Mouse (Mus musculus) cerebellum, postnatal 4 days (tissue): Measurements from ENCODE around the gene Kif2c.
A peak's percentile ranks its signal among the peaks of the same experiment; 100 is the strongest.
"Not testable (repeated sequence)": the region's sequence is repeated elsewhere in the genome, so short reads cannot be mapped to it uniquely, and the experiment has no call there.

Source experiments
- DNase-seq, 2 experiments: peaks; one replicate each; pipeline ENCODE4 v3.0.0; 2022; ENCODE audit warnings: low spot score in 2 of 2, mixed read lengths in 1 of 2

The Kif2c gene

DNA sequence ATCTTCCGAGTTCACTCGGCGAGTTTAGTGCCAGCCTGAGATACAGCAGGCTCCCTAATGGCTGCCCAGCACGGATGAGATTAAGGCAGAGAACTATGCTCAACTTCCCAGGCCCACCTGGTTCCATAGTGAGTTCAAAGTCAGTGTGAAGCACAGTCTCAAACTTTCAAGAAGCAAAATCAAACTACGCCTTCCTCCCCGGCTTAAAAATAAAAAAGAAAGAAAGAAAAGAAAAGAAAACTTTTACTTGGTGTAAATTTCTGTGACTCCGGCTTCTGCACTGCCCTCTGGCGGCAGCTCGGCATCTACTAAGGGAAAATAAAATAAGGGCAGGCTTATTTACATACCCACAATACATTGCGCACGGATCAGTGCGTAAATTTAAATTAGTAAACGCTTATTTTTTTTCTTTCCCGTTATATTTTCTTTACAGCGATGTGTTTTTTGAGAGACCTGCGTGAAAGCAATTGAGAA lies 7.0 kb upstream of the Kif2c start:
- DNase-seq: peak; percentile 65 to 84

DNA sequence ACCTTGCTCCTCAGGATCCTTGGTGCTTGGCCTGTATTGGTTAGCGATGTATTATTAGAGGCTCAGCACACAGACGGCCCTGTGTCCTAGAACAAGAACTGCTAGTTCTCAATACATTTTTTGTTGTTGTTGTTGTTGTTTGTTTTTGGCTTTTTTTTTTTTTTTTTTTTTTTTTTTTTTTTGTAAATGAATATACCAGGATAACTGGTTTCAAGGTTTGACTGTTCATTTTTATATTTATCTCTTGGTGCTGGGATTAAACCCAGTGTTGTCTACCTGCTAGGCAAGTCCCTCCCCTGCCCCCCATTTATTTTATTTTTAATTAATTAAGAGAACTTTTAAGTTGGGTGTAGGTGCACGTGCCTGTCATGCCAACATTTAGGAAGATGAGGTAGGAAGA lies 6.5 kb upstream of the Kif2c start:
- DNase-seq: no peak

DNA sequence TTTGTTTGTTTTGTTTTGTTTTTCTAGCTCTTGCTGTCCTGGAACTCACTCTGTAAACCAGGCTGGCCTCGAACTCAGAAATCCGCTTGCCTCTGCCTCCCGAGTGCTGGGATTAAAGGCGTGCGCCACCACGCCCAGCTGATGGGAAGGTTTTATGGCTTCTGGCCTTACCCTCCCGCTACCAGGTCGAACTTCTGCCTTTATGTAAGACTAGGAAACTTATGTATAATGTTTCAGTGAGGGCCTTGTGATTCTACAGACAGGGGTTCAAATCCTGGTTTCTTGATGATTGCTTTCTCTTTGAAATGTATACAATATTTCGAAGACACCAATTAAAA lies 289 bp upstream of the Kif2c start:
- DNase-seq: not testable (repeated sequence)

DNA sequence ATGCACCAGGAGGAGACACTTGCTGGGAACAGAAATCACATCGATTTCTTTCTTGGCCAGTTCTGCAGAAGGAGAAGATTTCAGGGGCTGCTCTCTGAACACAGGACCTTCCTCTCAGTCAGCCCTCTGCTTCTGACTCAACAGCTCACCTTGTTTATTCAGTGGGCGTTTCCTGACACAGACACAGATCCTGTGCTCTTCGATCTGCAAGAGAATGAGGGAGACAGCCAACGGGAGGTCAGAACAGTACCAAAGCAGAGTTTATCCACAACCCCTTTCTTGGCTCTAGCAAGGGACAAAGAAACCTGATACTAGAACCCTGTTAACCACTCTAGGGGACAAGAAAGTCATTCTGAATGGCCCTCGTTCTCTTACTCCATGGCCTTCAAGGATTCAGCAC lies 12.5 kb downstream of the Kif2c start:
- no peak for DNase-seq

DNA sequence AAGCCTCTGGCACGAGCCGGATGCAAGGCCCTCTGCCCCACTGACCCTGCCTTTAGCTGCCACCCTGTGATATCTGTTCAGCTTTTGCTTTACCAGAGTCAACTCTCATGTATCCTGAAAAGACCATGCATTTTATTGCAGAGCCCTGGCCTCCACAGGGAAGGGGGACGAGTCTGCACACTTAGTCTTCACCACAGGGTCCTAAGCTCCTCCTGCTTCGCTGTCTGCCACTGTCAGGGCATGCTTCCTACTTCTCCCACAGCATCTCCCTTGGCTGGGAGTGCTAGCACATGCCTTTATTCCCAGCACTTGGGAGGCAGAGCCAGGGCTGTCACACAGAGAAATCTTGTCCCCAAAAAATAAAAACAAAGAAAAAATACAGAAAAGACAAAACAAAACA lies 21.3 kb downstream of the Kif2c start:
- no peak for DNase-seq

DNA sequence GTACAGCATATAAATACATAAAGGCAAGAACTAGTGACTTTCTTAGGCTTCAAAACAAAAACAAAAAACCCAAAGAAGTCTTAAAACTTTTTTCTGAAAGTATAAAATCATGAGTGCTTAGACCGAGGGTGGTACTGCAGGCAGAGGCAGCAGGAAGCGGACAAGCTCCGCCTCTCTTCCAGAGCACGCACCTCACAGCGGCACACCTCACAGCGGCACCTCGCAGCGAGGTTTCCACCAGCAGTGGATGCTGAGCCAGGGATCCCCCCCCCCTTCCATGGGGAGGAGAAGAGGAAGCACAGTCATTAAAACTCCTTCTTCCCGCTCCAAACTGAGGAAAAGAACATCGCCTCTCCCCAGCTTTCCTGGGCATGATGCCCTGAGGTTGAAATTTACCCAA lies 22.8 kb downstream of the Kif2c start:
- no peak for DNase-seq

DNA sequence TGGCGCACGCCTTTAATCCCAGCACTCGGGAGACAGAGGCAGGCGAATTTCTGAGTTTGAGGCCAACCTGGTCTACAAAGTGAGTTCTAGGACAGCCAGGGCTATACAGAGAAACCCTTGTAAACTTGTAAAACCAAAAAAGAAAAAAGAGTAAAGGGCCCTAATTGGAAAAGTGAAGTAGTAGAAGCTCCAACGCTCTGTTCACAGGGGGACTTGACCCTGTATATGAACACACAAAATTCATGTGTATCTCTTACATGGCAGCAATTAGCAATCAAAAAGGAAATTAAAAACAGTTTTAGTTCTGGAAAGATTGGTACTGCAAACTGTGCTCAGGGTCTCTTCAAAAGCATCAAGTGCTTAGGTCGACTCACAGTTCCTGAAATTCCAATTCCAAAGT lies 26.1 kb downstream of the Kif2c start:
- no peak for DNase-seq

DNA sequence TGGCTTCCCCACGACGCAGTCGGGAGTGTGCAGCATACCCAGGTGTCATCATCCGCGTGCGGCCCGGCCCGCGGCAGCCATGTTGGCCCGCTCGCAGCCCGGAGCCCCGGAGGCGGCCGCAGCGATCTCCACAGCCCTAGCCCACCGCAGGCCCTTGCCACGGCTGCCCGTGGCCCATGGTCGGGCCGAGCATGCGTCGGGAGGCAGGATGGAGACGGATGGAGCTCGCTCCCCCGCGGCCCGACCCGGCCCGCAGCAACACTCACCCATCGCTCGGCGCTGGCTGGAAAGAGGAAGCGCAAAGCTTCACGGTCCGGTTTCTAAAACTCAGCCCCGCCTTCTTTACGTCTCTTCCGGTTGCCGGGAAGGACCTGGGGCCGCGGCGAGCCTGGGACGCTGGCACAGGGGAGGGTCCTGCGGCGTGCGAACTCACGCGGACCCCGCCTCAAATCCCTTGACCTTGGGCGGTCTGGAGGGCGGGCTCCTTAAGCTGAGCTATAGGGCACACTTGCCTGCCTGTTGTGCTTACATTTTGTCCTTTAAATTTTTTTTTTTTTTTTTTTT lies 26.6 kb downstream of the Kif2c start, which contains the start of gene Rps8:
Gene Rps8 (minus strand): TSS at position 452 of the 564 bp plus-strand sequence.
- DNase-seq: peak; percentile 61 to 79

DNA sequence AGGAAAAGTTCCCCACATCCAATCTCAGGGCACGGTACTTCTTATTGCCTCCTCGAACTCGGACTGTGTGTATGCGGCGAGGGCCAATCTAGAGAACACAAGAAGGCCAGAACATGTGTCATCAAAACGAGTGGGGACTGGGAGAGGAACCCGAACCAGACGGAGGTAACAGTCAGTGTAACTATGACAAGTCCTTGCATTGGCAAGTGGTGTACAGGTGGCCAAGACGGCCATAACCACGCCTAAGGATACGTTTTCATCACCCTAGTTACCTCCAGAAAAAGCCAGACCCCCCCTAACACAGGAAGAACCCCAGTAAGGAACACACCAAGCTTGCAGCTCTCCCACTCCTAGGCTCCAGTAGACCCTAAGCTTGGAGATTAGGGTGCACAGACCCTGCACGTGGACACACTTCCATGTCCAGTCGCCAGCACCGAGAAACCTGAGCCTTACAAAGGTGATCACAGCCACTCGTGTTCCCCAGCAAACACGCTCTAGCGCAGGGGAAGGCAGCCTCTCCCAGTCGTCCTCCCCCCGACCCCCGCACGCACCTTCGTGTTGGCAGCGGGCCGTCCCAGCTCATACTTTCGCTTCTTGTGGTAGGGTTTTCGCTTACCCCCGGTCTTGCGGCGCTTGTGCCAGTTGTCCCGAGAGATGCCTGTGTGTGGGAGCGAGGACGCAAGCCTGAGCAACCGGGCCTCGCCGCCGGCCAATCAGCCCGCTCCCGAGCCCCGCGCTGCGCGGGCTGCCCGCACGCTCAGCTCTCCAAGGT lies 27.2 kb downstream of the Kif2c start:
- no peak for DNase-seq

DNA sequence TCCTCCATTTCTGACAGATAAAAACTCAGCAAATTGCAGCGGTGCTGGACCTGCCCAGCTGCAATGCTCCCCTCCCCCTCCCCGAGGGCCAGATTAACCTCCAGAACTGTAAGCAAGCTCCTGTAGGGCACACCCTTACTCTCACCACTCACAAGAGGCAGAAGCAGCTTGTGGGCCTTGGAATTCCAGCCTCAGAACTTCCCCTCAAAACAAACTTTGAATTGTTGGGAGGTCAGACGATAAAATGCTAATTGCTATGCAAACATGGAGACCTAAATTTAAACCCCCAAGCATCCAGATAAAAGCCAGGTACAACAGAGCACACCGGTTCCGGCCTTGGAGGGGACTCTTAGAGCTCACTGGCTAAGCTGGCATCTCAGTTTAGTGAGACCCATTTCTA lies 29.7 kb downstream of the Kif2c start:
- DNase-seq: no peak

DNA sequence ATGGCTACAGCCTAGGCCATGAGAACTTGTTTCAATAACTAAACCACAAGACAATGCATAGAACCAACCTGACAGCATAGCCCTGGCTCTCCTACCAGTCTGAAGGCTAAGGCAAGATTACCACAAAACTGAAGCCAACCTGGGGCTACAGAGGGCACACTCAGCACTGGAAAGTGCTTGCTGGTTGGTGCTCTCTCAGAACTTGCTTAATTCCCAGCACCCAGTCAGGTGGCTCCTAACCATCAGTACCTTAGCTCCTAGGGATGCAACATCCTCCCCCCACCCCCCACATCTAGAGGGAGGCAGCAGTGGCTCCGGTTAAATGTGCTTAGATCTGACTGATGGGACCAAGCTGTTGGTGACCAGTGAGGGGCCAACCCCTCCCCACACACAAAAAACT lies 31.0 kb downstream of the Kif2c start:
- DNase-seq: no peak

DNA sequence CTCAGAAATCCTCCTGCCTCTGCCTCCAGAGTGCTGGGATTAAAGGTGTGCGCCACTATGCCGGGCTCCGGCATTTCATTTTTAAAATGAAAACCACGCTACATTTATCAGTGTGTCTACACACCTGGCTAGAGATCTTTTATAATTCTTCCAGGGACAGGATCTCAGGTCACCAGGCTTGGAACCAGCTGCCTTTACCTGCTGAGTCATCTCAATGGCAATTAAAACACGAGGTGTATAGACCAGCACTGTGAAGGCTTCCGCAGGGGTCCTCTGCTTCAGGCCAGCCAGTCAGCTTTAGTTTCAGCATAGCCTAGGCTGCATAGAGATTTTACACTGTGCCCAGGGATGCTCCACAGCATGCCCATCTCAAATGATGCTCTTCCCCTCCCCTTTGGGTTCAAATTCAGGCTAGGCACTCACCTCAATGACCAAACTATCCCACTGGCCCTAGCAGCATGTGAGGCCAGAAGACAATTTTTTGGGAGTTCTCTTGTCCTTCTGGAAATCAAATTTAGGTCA lies 32.2 kb downstream of the Kif2c start:
- DNase-seq: no peak

DNA sequence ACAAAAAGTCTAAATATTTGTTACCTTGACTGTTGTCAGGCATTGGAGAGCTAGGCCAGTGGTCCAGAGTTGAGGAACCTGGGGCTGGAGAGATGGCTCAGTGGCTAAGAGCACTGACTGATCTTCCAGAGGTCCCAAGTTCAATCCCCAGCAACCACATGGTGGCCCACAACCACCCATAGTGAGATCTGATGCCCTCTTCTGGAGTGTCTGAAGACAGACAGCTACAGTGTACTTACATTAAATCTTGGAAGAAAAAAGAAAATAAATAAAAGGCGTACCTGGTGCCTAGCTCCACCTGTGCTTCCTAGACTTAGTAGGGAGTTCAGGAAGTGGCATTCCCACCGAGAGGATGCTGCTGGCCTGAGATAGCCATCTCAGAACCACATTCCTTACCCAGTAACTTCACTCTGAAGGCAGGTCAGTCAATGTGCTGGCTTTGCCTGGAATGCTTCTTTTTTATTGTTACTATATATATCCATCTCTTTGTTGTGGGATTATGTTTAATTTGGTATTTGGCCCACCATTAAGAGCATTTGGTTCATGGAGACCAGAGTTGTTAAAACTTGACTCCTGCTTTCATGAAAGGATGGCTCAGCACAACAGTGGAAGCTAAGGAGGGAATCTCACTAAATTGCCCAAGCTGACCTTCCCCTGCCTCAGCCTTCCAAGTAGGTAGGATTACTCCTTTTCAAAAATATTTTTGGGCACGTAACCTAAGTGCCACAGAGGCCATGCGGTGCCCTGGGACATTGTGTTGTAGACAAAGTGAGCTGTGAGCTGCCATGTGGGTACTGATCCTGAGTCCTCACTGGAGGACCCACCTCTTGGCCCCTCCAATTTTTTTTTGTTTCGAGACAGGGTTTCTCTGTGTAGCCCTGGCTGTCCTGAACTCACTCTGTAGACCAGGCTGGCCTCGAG lies 32.9 kb downstream of the Kif2c start:
- DNase-seq: no peak

DNA sequence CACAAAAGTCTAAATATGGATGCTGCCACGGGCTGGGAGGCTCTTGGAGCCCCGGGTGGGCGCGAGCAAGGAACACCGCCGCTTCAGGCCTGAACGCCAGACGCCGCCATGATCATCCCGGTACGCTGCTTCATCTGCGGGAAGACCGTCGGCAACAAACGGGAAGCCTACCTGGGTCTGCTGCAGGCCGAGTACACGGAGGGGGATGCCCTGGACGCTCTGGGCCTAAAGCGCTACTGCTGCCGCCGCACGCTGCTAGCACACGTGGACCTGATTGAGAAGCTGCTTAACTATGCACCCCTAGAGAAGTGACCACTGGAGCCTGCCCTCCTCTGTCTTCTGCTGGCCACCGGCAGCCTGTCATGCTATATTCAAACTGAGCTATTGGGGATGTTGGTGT lies 33.6 kb downstream of the Kif2c start:
- DNase-seq: no peak

DNA sequence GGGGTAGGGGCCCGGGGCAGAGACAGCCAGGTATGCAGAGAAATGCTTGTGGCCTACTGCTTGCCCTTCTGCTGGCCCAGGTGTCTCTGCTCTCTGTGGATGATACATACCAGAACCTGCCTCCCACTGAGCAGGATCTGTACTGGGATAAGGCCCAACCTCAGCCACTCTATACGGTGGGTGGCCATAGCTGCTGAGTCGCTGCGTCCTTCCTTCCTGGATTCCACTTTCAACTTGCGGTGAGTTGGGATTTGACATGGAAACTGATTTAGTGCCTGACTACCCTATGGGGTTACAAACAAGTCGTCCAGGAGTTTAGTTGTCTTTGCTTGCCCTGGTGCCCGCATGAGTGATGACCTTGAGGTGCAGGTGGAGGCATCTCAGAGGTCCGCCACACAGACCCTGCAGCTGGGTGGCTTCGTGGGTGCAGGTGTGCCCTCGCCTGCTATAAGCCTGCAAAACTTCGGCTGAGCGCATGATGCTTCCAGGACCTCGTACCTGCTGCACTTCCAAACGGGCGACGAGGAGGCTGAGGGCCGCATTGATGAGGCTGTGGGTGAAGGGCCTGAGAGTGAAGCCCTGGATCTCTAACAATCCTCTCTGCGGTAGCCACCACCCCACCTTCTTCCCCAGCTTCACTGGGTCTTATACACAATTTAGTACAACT lies 34.3 kb downstream of the Kif2c start:
- no peak for DNase-seq

DNA sequence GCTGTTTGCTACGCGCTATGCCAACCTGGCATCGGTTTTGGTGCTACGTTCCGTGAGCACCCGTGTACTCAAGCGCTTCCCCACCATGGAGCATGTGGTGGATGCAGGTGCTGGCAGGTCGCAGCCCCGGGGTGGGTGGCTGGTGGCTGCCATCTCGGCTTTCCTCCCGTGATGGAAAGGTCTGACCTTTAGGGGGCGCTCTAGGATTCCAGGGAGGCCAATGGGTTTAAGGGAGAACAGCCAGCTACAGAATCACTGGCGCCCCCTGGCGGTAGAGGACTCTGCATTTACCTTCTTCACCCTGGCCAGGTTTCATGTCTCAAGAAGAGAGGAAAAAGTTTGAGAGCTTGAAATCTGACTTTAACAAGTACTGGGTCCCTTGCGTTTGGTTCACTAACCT lies 36.3 kb downstream of the Kif2c start:
- DNase-seq: peak; percentile 69 to 85

DNA sequence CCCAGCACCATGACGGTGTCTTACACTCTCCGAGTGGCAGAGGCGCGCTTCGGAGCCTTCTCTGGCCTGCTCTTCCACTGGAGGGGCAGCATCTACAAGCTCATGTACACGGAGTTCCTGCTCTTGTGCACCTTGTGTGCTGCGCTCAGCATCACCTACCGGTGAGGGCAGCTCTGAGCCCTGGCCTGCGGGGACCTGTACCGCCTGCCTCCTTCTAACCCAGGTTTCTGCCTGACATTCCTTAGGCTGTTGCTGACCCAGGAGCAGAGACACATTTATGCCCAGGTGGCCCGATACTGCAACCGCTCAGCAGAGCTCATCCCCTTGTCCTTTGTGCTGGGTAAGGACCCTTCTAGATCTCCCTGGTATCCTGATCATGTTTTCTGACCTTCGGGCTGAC lies 37.2 kb downstream of the Kif2c start:
- DNase-seq: no peak

DNA sequence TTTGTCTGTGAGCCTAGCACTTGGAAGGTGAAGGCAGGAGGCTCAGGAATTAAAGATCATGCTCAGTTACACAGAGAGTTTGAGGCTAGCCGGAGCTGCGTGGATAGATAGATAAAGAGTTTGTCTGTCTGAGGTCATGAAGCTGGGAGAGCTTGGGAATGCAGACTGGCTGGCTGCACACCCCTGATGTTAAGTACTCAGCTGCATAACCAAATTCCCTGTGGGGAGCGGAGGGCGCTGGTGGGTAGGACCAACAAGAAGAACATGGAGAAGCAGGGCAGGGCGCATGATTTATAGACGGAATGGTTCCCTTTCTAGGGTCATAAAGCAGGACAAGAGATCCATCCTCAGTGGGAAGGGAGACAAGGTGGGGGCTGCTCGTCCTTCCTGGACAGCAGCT lies 39.4 kb downstream of the Kif2c start:
- DNase-seq: no peak

DNA sequence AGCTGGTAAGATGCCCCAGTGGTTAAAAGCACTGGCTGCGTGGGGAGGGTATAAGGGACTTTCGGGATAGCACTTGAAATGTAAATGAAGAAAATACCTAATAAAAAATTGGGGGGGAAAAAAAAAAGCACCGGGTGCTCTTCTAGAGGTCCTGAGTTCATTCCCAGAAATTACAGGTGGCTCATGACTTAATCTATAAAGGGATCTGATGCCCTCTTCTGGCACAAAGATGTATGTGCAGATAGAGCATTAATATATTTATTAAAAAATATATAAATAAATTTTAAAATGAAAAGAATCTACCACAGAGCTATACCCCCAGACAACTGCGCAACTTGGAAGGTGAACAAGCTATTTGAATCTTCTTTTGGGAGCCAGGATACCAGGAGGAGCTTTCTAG lies 41.8 kb downstream of the Kif2c start:
- no peak for DNase-seq

DNA sequence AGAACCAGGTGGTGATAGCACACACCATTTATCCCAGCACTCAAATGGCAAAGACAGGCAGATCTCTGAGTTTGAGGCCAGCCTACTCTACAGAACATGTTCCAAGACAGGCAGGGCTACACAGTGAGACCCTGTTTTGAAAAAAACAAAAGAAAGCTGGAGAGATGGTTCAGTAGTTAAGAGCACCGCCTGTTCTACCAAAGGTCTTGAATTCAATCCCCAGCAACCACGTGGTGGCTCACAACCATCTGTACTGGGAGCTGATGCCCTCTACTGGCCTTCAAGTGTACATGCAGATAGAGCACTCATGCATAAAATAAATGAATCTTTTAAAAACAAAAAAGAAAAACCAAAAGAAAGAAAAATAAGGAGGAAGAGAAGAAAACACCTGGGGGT lies 43.2 kb downstream of the Kif2c start:
- DNase-seq: no peak

DNA sequence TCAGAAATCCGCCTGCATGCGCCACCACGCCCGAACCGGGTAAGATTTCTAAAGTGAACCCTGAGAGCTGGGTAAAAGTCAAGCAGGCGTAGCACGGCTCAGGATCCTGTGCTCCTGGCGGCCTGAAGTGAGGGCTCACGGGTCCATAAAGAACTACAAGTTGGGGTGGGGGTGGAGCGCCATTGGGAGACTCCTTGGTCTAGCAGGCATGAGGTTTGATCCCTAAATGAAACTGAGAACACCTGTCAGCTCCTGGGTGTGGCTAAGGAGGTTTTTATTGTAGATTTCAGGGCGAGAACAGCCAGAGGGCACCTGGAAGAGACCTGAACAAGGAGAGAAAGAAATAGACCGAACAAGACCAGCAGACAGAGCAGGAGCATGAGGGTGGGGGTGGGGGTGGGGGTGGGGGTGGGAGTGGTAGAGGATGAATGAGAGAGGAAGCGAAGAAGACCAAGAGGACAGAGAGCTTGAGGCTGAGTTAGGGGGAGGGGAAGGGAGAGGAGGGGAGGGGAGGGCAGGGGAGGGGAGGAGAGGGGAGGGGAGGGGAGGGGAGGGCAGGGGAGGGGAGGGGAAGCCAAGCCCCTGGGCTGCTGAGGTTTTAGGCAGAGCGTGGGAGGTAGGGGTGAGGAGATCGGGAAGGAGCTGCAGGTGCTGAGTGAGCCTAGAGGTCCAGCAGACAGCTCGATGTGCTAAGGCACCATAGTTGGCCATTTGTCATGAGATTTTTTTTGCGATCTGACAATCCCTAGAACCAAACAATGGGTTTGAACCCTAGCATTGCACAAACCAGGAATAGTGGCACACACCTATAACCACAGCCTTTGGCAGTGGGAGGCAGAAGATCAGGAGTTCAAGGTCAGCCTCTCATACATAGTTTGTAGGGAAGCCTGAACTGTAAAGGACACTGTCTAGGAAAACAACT lies 43.9 kb downstream of the Kif2c start:
- no peak for DNase-seq
